Mouse (Mus musculus) intestine, embryonic 14.5 days (tissue): ENCODE measurements around the gene Kif3c. TPM values are rescaled to one million over a fixed set of nuclear protein-coding genes. Genes with fewer than 3 reads are reported as not detected.

Source experiments
- ATAC-seq: fragments of 200-750 bp; cut with Nextera tagmentation; replicated peaks from 2 replicates; pipeline ENCODE4 v1.8.0; 2017; ENCODE audit warnings: low read depth, moderate number of reproducible peaks, moderate TSS enrichment, moderate library complexity; ENCODE audit not compliant: low FRiP score, low TSS enrichment
- DNase-seq: peaks from one replicate; pipeline ENCODE4 v3.0.0-alpha.2; 2018; ENCODE audit warnings: low spot score
- H3K27ac ChIP-seq: fragments of 300-500 bp; sonication (generic); 2 replicates; pipeline ENCODE4 v1.5.1; 2014; ENCODE audit warnings: low read depth, mild to moderate bottlenecking, control low read depth
- H3K27me3 ChIP-seq: fragments of 300-500 bp; sonication (generic); replicated peaks from 2 replicates; pipeline ENCODE4 v1.6.1; 2014; ENCODE audit warnings: low read length, control low read depth; ENCODE audit not compliant: control insufficient read depth, insufficient read depth
- H3K36me3 ChIP-seq: fragments of 300-500 bp; sonication (generic); 2 replicates; pipeline ENCODE4 v1.6.1; 2014; ENCODE audit warnings: low read length, control low read depth; ENCODE audit not compliant: control insufficient read depth, insufficient read depth
- H3K4me1 ChIP-seq: fragments of 300-500 bp; sonication (generic); replicated peaks from 2 replicates; pipeline ENCODE4 v1.6.1; 2014; ENCODE audit warnings: low read length, control low read depth, mixed read lengths; ENCODE audit not compliant: control insufficient read depth, insufficient read depth
- H3K4me2 ChIP-seq: fragments of 300-500 bp; sonication (generic); 2 replicates; pipeline ENCODE4 v1.6.1; 2014; ENCODE audit warnings: low read length
- H3K4me3 ChIP-seq: fragments of 300-500 bp; sonication (generic); 2 replicates; pipeline ENCODE4 v1.5.1; 2014; ENCODE audit warnings: low read depth, low read length, control low read depth, mixed read lengths
- H3K9ac ChIP-seq: fragments of 300-500 bp; sonication (generic); 2 replicates; pipeline ENCODE4 v1.6.1; 2014; ENCODE audit warnings: mild to moderate bottlenecking, low read length
- H3K9me3 ChIP-seq: fragments of 300-500 bp; sonication (generic); 2 replicates; pipeline ENCODE4 v1.6.1; 2016; ENCODE audit warnings: low read length, control low read depth; ENCODE audit not compliant: control insufficient read depth
- WGBS: fragments of 180-500 bp; shearing (Covaris S2); extraction: QIAGEN DNeasy Blood & Tissue Kit; methylation state at CpG from one replicate; pipeline ENCODE4 v1.1.7; 2014; 5-methylcytosine and 5-hydroxymethylcytosine counted together
- polyA plus RNA-seq: library from polyadenylated mRNA; unstranded; fragments of >200 nt; fragmentation: Nextera tagmentation; extraction: Ambion mirVana; gene quantifications from 2 replicates; pipeline ENCODE4 v1.2.1, GENCODE M21; 2014

The Kif3c gene
- polyA plus RNA-seq, 1 experiment from 2014 or later, result 11.5 TPM

- Histone ChIP-seq H3K4me2 (no peak overlapping the region), H3K9ac (no peak overlapping the region), H3K27ac (no peak overlapping the region), H3K27me3 (no peaks in the 10 kb centered on the region), H3K36me3 (no peaks in the 10 kb centered on the region), H3K4me1 (0 out of 2 replicates have a peak, but pooled peaks cover 10% of the 10 kb centered on the region), H3K4me3 (no peak overlapping the region), H3K9me3 (no peaks in the 10 kb centered on the region)
- 97% methylated on average over 1 of the region's 1 CpGs for WGBS
- DNase-seq (no peak), ATAC-seq (no peak)
Observed at GRCm38 (mm10) chr12:3422786-3423185, 57.9 kb downstream of the Kif3c start.

GRCm38 (mm10) chr12:3424179-3424578 is 59.2 kb downstream of the Kif3c start:
- ATAC-seq, result no peak
- no peaks in the 10 kb centered on the region for H3K27me3 ChIP-seq
- 65% methylated on average over 2 of the region's 2 CpGs for WGBS

GRCm38 (mm10) chr12:3425375-3426341 is 60.7 kb downstream of the Kif3c start:
- Histone ChIP-seq H3K9ac (peak overlapping the region; percentile 55), H3K4me1 (peaks cover 18% of the 10 kb centered on the region; the same call in 1 of the 2 replicates), H3K27ac (peak overlapping the region; percentile 96), H3K9me3 (no peaks in the 10 kb centered on the region), H3K4me3 (peak overlapping the region; percentile 95), H3K36me3 (no peaks in the 10 kb centered on the region), H3K27me3 (no peaks in the 10 kb centered on the region), H3K4me2 (peak overlapping the region; percentile 84)
- DNase-seq, result peak; percentile 64
- WGBS, result 40% methylated on average over 15 of the region's 15 CpGs
- ATAC-seq, result peak; percentile 54

More at GRCm38 (mm10) chr12:3424179-3424578, 59.2 kb downstream of the Kif3c start:
- no peak overlapping the region for H3K27ac ChIP-seq
- peaks cover 15% of the 10 kb centered on the region; the same call in 1 of the 2 replicates for H3K4me1 ChIP-seq
- H3K4me3 ChIP-seq, result no peak overlapping the region
- no peak overlapping the region for H3K9ac ChIP-seq
- no peak overlapping the region for H3K4me2 ChIP-seq
- no peaks in the 10 kb centered on the region for H3K9me3 ChIP-seq
- H3K36me3 ChIP-seq, result no peaks in the 10 kb centered on the region
- no peak for DNase-seq

- DNase-seq (peak; percentile 97), ATAC-seq (peak; percentile 96)
- Histone ChIP-seq H3K4me2 (peak within 1 kb of the TSS; percentile 84), H3K9me3 (no peaks in the 10 kb centered on the region), H3K27ac (peak within 1 kb of the TSS; percentile 96), H3K36me3 (no peaks in the 10 kb centered on the region), H3K27me3 (no peaks in the 10 kb centered on the region), H3K4me1 (peaks cover 18% of the 10 kb centered on the region; the same call in 1 of the 2 replicates), H3K9ac (peak within 1 kb of the TSS; percentile 93), H3K4me3 (peak within 1 kb of the TSS; percentile 95)
- under 1% methylated on average over 53 of the region's 53 CpGs for WGBS
Observed at GRCm38 (mm10) chr12:3426530-3427034, 61.6 kb downstream of the Kif3c start, which contains the start of gene Asxl2. Asxl2 (plus strand) TSS chr12:3426857.

GRCm38 (mm10) chr12:3427067-3427889 is 62.3 kb downstream of the Kif3c start:
- Histone ChIP-seq H3K4me3 (peak overlapping the region; percentile 95), H3K4me1 (peaks cover 18% of the 10 kb centered on the region; the same call in 1 of the 2 replicates), H3K36me3 (no peaks in the 10 kb centered on the region), H3K4me2 (peak overlapping the region; percentile 47), H3K27me3 (no peaks in the 10 kb centered on the region), H3K9ac (peak overlapping the region; percentile 93), H3K27ac (peak overlapping the region; percentile 96), H3K9me3 (no peaks in the 10 kb centered on the region)
- DNase-seq, result peak; percentile 90
- ATAC-seq, result peak; percentile 59
- under 1% methylated on average over 63 of the region's 65 CpGs for WGBS

GRCm38 (mm10) chr12:3427891-3428775 is 63.2 kb downstream of the Kif3c start:
- peak overlapping the region; percentile 95 for H3K4me3 ChIP-seq
- 66% methylated on average over 11 of the region's 11 CpGs for WGBS
- H3K27ac ChIP-seq, result peak overlapping the region; percentile 96; the same call in 1 of the 2 replicates
- H3K4me2 ChIP-seq, result peak overlapping the region; percentile 47
- H3K36me3 ChIP-seq, result no peaks in the 10 kb centered on the region
- H3K9ac ChIP-seq, result peak overlapping the region; percentile 93; the same call in 1 of the 2 replicates
- ATAC-seq (no peak), DNase-seq (no peak)
- no peaks in the 10 kb centered on the region for H3K9me3 ChIP-seq
- H3K27me3 ChIP-seq, result no peaks in the 10 kb centered on the region
- peaks cover 18% of the 10 kb centered on the region; the same call in 1 of the 2 replicates for H3K4me1 ChIP-seq

GRCm38 (mm10) chr12:3429681-3430442 is 64.9 kb downstream of the Kif3c start:
- Histone ChIP-seq H3K4me3 (no peak overlapping the region), H3K4me2 (no peak overlapping the region), H3K9me3 (no peaks in the 10 kb centered on the region), H3K27ac (no peak overlapping the region), H3K27me3 (no peaks in the 10 kb centered on the region), H3K9ac (no peak overlapping the region), H3K36me3 (no peaks in the 10 kb centered on the region), H3K4me1 (peaks cover 15% of the 10 kb centered on the region; the same call in 1 of the 2 replicates)
- no peak for ATAC-seq
- DNase-seq, result no peak
- 83% methylated on average over 2 of the region's 2 CpGs for WGBS
